Mouse (Mus musculus): ENCODE measurements at regions not wholly inside any gene's neighbourhood (a gene's known extent, or its start where the extent isn't known, plus 50 kb on each side); places are given as distances from the start of the nearest gene placed in this dataset.

DNA sequence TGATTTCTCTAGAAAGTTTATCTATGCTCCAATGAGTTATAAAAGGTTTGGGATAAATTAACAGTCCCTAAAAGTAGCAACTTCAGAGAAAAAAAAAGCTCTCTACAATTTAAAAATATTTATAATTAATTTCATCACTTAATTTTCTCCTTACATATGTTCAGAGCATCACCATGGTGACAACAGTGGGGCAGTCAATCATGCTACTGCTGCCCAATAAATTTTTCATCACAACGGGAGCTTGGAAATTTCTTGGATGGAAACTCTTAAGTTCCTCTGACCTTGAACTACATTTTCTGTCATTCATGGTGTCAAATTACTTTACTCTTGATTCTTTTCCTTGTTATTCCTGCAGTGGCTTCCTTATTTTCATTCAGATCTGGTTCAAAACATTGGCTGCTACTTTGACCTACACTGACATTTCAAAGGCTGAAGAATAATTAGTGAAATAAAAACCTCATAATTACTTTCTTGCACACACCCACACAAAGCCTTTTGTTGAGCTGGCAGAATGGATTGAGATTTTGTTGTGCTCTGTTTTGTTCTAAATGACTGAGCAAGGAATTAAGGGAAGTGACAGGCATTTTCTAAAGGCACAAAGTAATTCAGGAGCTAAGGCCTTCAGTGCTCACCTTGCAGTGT, 540.1 kb upstream of the Stxbp6 start:
- no peak overlapping the region for H3K4me2 ChIP-seq (replicated peaks; ENCODE audit: low read depth, low read length)
- no peak overlapping the region for H3K27ac ChIP-seq (ENCODE audit: low read depth, low read length)
- 9% methylated on average over 1 of the region's 1 CpGs for WGBS
- H3K9ac ChIP-seq (ENCODE audit: low read depth, low read length): no peak overlapping the region
- H3K4me1 ChIP-seq (replicated peaks; ENCODE audit: control insufficient read depth, insufficient read depth, low read length): no peaks in the 10 kb centered on the region
- peak; percentile 68 for ATAC-seq (ENCODE audit: low FRiP score)
- no peaks in the 10 kb centered on the region for H3K36me3 ChIP-seq (ENCODE audit: control insufficient read depth, insufficient read depth, low read length)
- no peak overlapping the region for H3K4me3 ChIP-seq (ENCODE audit: low read depth, low read length)
- peak; percentile 23 for DNase-seq (ENCODE audit: low spot score)
- no peaks in the 10 kb centered on the region for H3K9me3 ChIP-seq (ENCODE audit: control insufficient read depth, low read length)
- no peaks in the 10 kb centered on the region for H3K27me3 ChIP-seq (ENCODE audit: control insufficient read depth, insufficient read depth, low read length)

DNA sequence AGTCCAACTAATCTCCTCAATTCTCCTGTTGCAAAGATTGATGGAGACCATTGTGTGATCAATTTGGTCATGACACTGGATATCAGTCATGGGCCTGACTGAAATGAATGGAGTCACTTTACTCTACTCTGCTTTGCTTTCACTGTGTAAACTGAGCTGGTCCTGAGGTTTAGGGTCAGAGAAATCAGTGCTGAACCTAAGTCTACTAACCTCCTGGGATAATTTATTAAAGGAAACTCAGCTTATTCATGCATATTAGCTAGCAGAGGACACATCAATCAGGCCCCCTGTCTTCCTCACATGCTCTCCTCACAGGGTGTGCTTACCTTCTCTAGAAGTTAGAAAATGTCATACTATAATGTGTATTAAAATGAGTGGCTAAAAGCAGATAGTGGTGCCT, 539.6 kb upstream of the Stxbp6 start:
- Histone ChIP-seq H3K4me3 (ENCODE audit: low read depth, low read length) (no peak overlapping the region), H3K27me3 (ENCODE audit: control insufficient read depth, insufficient read depth, low read length) (no peaks in the 10 kb centered on the region), H3K4me1 (replicated peaks; ENCODE audit: control insufficient read depth, insufficient read depth, low read length) (no peaks in the 10 kb centered on the region), H3K36me3 (ENCODE audit: control insufficient read depth, insufficient read depth, low read length) (no peaks in the 10 kb centered on the region), H3K27ac (ENCODE audit: low read depth, low read length) (no peak overlapping the region), H3K9me3 (ENCODE audit: control insufficient read depth, low read length) (no peaks in the 10 kb centered on the region), H3K9ac (ENCODE audit: low read depth, low read length) (no peak overlapping the region), H3K4me2 (replicated peaks; ENCODE audit: low read depth, low read length) (no peak overlapping the region)
- DNase-seq (ENCODE audit: low spot score) (peak; percentile 38), ATAC-seq (ENCODE audit: low FRiP score) (peak; percentile 82)

DNA sequence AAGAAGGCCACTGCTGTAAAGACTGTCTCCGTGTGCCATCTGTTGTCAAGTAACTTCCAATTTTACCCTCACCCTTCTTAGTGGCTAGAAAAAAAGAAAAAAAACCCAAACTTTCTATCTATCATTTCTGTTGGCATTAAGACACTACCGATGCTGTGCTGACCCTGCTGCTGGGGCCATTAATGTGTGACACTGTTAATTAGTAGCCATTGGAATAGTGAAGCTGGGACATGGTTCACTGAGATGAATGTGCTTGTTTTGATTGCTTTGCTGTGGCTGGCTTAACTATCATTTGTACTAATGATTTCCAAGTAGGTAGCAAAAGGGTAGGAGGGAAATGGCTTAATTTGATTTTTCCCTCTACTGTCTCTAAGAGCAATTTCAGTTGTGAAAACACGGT, 524.9 kb upstream of the Stxbp6 start:
- Histone ChIP-seq H3K4me2 (replicated peaks; ENCODE audit: low read depth, low read length) (no peak overlapping the region), H3K4me1 (replicated peaks; ENCODE audit: control insufficient read depth, insufficient read depth, low read length) (no peaks in the 10 kb centered on the region), H3K9ac (ENCODE audit: low read depth, low read length) (no peak overlapping the region), H3K9me3 (ENCODE audit: control insufficient read depth, low read length) (no peaks in the 10 kb centered on the region), H3K27ac (ENCODE audit: low read depth, low read length) (no peak overlapping the region), H3K36me3 (ENCODE audit: control insufficient read depth, insufficient read depth, low read length) (no peaks in the 10 kb centered on the region), H3K27me3 (ENCODE audit: control insufficient read depth, insufficient read depth, low read length) (no peaks in the 10 kb centered on the region), H3K4me3 (ENCODE audit: low read depth, low read length) (no peak overlapping the region)
- ATAC-seq (ENCODE audit: low FRiP score) (no peak), DNase-seq (ENCODE audit: low spot score) (no peak)
- WGBS: 72% methylated on average over 3 of the region's 3 CpGs

DNA sequence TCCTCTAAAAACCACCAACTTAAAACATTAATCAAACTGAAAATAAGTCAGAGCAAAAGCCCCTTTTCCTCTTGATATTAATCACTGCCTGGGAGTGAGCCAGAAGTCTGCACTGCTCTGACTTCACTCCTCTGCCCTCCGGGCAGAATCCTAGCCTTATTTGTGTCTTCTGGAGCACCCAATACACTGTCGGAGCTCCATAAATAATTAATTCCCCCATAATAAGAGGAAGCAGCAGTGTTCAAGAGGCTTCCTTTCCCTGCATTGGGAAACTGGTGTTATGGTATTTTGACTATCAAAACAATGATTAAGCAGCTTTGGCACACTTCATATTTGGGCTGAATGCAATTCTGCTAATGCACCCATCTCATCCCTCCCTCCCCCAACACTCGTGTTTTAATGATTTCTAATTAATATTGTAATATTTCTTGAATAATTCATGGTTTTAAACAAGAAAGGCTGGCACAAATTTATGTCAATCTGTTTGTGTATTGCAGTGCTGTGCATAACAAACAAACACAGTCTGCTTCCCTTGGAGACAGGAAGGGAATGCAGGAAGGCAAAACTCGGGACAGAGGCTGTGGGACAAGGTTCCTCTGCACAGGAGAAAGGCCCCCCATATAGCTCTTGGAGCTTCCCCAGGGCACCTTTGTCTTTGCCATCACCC, 523.5 kb upstream of the Stxbp6 start:
- no peaks in the 10 kb centered on the region for H3K27me3 ChIP-seq (ENCODE audit: control insufficient read depth, insufficient read depth, low read length)
- no peaks in the 10 kb centered on the region for H3K9me3 ChIP-seq (ENCODE audit: control insufficient read depth, low read length)
- ATAC-seq (ENCODE audit: low FRiP score) (peak; percentile 68), DNase-seq (ENCODE audit: low spot score) (no peak)
- no peaks in the 10 kb centered on the region for H3K36me3 ChIP-seq (ENCODE audit: control insufficient read depth, insufficient read depth, low read length)
- H3K4me2 ChIP-seq (replicated peaks; ENCODE audit: low read depth, low read length): no peak overlapping the region
- WGBS: 61% methylated on average over 4 of the region's 4 CpGs
- no peak overlapping the region for H3K4me3 ChIP-seq (ENCODE audit: low read depth, low read length)
- H3K27ac ChIP-seq (ENCODE audit: low read depth, low read length): no peak overlapping the region
- no peak overlapping the region for H3K9ac ChIP-seq (ENCODE audit: low read depth, low read length)
- no peaks in the 10 kb centered on the region for H3K4me1 ChIP-seq (replicated peaks; ENCODE audit: control insufficient read depth, insufficient read depth, low read length)

DNA sequence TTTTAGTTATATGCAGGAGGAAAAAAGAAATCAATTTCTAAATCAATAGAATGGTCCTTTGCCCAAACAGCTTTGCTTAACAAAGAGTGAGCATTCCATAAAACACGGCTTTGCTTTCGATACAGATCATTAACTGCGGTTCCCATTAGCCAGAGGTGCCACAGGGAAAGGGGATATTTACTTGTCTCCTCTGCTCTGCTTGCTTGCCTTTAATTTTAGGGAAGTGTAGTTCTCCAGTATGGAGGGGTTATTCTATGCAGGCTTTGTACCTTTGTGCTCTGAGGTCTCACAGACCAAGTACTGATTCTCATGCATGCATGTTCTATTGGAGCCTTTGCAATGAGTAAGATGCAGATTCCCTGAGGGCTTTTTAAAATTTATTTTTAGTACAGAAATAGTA, 520.2 kb upstream of the Stxbp6 start:
- no peaks in the 10 kb centered on the region for H3K4me1 ChIP-seq (replicated peaks; ENCODE audit: control insufficient read depth, insufficient read depth, low read length)
- DNase-seq (ENCODE audit: low spot score) (no peak), ATAC-seq (ENCODE audit: low FRiP score) (peak; percentile 43)
- no peaks in the 10 kb centered on the region for H3K27me3 ChIP-seq (ENCODE audit: control insufficient read depth, insufficient read depth, low read length)
- 62% methylated on average over 3 of the region's 3 CpGs for WGBS
- H3K36me3 ChIP-seq (ENCODE audit: control insufficient read depth, insufficient read depth, low read length): no peaks in the 10 kb centered on the region
- no peak overlapping the region for H3K4me3 ChIP-seq (ENCODE audit: low read depth, low read length)
- no peak overlapping the region for H3K4me2 ChIP-seq (replicated peaks; ENCODE audit: low read depth, low read length)
- H3K9me3 ChIP-seq (ENCODE audit: control insufficient read depth, low read length): no peaks in the 10 kb centered on the region
- H3K27ac ChIP-seq (ENCODE audit: low read depth, low read length): 0 out of 2 replicates have a peak overlapping the region, but pooled peaks have one; percentile 33
- no peak overlapping the region for H3K9ac ChIP-seq (ENCODE audit: low read depth, low read length)

DNA sequence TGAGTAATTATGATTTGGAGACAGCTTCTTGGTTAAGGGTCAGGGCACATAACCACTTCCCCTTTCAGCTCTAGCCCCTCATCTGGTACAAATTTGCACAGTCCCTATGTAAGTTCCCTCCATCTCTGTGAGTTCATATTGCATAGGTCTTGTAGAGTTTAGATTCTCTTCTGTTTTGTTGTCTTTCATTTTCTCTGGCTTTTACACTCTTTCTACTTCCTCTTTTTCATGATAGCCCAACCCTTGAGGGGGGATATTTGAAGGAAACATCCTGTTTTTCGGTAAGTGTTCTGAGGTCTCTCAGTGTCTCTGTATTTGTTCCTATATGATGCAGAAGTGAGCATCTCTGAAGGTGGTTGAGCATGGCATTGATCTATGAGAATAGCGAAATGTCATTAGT, 515.7 kb upstream of the Stxbp6 start:
- no peak overlapping the region for H3K27ac ChIP-seq (ENCODE audit: low read depth, low read length)
- H3K9ac ChIP-seq (ENCODE audit: low read depth, low read length): no peak overlapping the region
- H3K9me3 ChIP-seq (ENCODE audit: control insufficient read depth, low read length): no peaks in the 10 kb centered on the region
- DNase-seq (ENCODE audit: low spot score): no peak
- no peak for ATAC-seq (ENCODE audit: low FRiP score)
- H3K4me1 ChIP-seq (replicated peaks; ENCODE audit: control insufficient read depth, insufficient read depth, low read length): no peaks in the 10 kb centered on the region
- no peak overlapping the region for H3K4me3 ChIP-seq (ENCODE audit: low read depth, low read length)
- 92% methylated on average over 2 of the region's 2 CpGs for WGBS
- H3K27me3 ChIP-seq (ENCODE audit: control insufficient read depth, insufficient read depth, low read length): no peaks in the 10 kb centered on the region
- H3K4me2 ChIP-seq (replicated peaks; ENCODE audit: low read depth, low read length): no peak overlapping the region
- H3K36me3 ChIP-seq (ENCODE audit: control insufficient read depth, insufficient read depth, low read length): no peaks in the 10 kb centered on the region

DNA sequence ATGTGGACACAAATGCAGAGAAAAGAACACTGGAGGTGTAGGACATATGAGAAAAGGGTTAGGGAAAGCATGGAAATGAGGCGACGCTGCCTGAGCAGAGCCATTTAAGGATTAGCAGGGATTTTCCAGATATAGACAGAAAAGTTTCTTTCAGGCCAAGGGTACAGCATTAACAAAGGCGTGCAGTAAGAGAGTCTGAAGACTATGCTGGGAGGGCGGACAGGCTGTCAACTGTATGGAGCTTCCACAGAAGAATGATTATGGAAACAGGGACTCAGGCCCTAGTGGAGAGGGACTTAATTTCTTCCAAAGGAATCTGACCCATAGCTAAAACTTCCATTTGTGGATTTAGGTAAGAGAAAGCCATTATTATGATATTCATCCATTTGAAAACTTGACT, 511.3 kb upstream of the Stxbp6 start:
- 94% methylated on average over 4 of the region's 4 CpGs for WGBS
- Histone ChIP-seq H3K4me2 (replicated peaks; ENCODE audit: low read depth, low read length) (no peak overlapping the region), H3K4me3 (ENCODE audit: low read depth, low read length) (no peak overlapping the region), H3K9me3 (ENCODE audit: control insufficient read depth, low read length) (no peaks in the 10 kb centered on the region), H3K27ac (ENCODE audit: low read depth, low read length) (no peak overlapping the region), H3K36me3 (ENCODE audit: control insufficient read depth, insufficient read depth, low read length) (no peaks in the 10 kb centered on the region), H3K27me3 (ENCODE audit: control insufficient read depth, insufficient read depth, low read length) (no peaks in the 10 kb centered on the region), H3K9ac (ENCODE audit: low read depth, low read length) (no peak overlapping the region), H3K4me1 (replicated peaks; ENCODE audit: control insufficient read depth, insufficient read depth, low read length) (no peaks in the 10 kb centered on the region)
- DNase-seq (ENCODE audit: low spot score) (no peak), ATAC-seq (ENCODE audit: low FRiP score) (no peak)

DNA sequence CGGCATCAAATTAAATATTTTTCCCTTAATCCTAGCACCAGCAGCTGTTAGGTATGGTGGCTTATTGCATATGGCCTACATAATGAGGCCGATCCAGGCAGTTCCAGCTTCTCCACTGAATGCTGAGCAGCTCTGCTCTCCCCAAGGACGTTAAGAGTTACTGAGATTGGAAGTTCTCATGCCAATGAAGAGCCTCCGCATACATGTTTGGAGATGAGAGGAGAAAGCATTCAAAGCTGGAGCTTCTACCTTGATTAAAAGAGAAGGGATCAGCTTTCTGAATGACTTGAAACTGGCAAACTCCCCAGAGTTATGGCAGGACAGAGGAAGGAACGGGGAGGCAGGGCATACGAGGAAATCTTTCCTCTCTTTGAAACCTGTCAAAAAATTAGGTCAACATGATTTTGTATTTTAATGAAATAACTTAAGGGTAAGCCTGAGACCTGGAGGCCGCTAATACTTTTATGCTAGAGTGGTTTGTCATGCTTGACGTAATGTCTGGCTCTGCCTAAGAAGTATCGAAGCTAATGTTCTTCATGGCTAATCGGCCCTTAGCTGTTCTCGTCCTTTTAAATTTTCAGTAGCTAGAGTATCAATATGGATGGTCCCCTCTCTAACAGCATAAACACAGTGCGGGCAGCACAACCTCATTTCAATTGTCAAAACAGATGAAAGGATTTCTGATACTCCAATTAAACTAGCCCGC, 489.0 kb upstream of the Stxbp6 start:
- WGBS: 59% methylated on average over 13 of the region's 13 CpGs

More for the DNA sequence above, 489.0 kb upstream of the Stxbp6 start:
- Histone ChIP-seq H3K4me1 (replicated peaks; ENCODE audit: control insufficient read depth, insufficient read depth, low read length) (no peaks in the 10 kb centered on the region), H3K4me2 (replicated peaks; ENCODE audit: low read depth, low read length) (no peak overlapping the region; the same call in 1 of the 2 replicates), H3K27ac (ENCODE audit: low read depth, low read length) (peak overlapping the region; percentile 87), H3K4me3 (ENCODE audit: low read depth, low read length) (no peak overlapping the region), H3K36me3 (ENCODE audit: control insufficient read depth, insufficient read depth, low read length) (no peaks in the 10 kb centered on the region), H3K9ac (ENCODE audit: low read depth, low read length) (no peak overlapping the region), H3K27me3 (ENCODE audit: control insufficient read depth, insufficient read depth, low read length) (no peaks in the 10 kb centered on the region), H3K9me3 (ENCODE audit: control insufficient read depth, low read length) (no peaks in the 10 kb centered on the region)
- DNase-seq (ENCODE audit: low spot score): peak; percentile 29
- ATAC-seq (ENCODE audit: low FRiP score): peak; percentile 85
